Mouse (Mus musculus): Measurements from ENCODE around the gene Zbtb7b.
"Not testable (repeated sequence)": the region's sequence is repeated elsewhere in the genome, so short reads cannot be mapped to it uniquely, and the experiment has no call there.

Gene Zbtb7b

DNA sequence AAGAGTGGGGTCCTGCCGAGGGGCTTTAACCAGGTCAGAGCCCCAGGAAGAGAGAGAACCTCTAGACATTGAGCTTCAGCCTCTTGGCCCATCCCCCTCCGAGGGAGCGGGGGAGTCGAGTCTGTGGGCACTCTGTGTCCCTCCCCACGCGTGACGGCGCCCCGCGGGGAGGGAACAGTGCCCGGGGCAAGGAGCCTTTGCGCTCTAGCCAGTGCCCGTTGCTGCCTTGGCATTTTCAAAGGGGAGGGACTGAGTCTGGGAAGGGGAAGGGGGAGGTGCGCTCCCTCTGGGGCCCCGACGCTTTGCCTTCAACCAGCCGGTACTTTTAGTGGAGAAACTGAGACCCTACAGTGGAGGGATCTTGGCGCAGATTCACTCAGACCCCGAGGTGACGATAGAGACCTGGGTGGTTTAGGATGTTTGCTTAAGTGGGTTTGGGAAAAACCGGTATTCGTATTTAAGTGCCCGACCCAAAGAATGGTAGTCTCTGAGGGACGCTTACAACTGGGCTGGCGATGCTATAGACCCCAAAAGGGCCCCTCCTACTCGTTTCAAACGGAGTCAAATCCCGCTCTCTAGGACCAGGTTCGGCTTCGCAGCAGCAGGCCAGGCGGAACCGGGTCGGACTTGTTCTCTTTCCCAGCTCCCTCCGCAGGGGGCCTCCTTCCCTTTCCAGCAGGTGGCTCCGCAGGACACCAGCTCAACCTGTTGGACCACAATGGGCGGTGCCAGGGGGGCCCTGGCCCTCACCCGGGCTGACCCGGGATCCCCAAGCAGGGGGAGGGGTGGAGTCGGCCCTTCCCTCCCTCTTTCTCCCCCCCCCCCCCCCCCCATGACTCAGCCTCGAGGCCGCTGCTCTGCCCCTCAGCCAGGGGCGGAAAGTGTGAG is at the start of gene Zbtb7b:
Gene Zbtb7b, minus strand, starts transcription at position 771 of the 888 bp plus-strand sequence.
- peak; percentile 93 for DNase-seq (ENCODE audit: low spot score)

GRCm38 (mm10) chr3:89440691-89441090 is 46.1 kb upstream of the Zbtb7b start:
- no peak for DNase-seq (ENCODE audit: low spot score)

DNA sequence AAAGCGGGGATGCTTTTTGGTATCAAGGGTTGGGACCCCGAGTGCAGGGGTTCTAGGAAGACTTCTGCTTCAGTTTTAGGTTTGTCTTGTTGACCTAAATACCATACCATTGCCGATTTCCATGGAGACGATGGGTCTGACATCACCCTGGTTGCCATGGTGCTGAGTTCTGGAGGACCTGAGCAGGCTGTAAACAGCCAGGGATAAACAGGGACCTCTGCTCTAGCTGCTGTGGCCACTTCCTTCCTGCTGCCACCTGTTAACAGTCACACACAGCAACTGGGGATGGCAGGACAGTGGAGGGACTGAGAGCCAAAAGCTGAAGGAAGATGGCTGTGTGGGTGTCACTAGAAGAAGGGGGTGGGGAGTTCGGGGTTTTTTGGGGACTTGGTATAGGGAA is 42.7 kb upstream of the Zbtb7b start:
- no peak for DNase-seq (ENCODE audit: low spot score)

DNA sequence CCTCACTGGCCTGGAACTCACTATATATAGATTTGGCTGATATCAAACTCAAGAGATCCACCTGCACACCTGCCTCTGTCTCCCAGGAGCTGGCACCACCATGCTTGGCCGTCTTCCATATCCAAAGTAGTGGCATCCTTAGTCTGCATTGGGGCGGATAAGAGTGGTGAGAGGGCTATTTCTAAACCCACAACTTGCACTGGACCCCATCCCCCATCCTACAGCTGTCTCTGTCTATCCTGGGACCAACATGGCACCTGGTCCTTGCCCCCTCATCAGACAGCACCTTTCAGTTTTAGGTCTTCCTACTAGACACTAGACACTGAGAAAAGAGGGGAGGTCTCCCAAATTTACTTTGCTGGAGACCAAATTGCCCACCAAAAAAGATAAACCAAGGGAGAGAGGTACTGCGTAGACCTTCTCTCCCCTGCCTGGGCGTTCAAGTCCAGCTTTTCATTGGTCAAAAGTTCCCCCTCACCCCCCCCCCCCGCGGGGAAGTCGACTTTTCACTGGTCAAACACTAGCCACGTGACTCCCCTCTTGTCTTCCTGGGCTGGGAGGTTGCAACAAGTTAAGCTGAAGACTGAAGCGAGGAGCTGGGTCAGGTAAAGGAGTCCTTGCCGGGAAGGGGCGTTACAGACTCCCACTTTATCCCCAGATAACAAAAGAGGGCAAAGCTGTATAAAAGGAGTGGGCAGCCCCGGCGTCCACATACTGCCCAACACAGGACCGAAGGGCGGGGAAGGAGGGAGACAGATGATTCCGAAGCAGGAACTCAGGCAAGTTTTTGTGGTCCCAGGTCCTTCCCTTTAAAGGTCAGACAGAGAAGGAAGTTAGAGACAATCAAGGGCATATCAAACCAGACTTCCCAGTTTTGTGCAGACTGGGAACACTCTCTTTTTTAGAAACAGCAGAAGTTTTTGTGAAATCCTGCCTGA is 41.9 kb upstream of the Zbtb7b start, which contains the start of gene Pbxip1:
Gene Pbxip1, plus strand, starts transcription at position 531 of the 938 bp plus-strand sequence.
- peak; percentile 66 for DNase-seq (ENCODE audit: low spot score)

GRCm38 (mm10) chr3:89435041-89435440 is 40.5 kb upstream of the Zbtb7b start:
- no peak for DNase-seq (ENCODE audit: low spot score)

DNA sequence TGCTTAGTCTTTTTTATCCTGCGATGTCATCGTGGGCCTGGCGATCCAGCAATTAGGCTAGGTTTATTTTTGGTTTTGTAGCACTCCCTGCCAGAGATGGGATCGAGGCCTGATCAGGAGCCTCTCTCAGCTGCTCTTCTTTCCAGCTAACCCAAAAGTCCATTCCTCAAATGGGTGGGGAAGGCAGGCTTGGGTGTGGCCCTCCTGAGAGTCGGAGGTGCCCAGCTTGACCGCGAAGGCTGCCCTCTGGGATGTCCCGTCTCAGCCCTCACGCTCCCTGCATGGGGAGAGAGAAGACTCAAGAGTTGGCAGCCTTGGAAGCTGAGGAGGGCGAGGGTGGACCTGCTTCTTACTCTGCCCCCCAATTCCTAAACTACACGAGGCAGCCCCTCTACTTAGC is 40.0 kb upstream of the Zbtb7b start:
- no peak for DNase-seq (ENCODE audit: low spot score)

DNA sequence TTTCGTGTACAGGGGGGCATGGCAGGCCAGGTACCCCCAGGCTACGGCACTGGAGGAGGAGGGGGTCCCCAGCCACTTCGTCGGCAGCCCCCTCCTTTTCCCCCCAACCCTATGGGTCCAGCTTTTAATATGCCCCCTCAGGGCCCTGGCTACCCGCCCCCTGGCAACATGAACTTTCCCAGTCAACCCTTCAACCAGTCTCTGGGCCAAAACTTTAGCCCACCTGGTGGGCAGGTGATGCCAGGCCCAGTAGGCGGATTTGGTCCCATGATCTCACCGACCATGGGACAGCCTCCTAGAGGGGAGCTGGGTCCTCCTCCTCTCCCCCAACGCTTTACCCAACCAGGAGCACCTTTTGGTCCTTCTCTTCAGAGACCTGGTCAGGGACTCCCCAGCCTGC is 38.0 kb upstream of the Zbtb7b start:
- DNase-seq (ENCODE audit: low spot score), result no peak

DNA sequence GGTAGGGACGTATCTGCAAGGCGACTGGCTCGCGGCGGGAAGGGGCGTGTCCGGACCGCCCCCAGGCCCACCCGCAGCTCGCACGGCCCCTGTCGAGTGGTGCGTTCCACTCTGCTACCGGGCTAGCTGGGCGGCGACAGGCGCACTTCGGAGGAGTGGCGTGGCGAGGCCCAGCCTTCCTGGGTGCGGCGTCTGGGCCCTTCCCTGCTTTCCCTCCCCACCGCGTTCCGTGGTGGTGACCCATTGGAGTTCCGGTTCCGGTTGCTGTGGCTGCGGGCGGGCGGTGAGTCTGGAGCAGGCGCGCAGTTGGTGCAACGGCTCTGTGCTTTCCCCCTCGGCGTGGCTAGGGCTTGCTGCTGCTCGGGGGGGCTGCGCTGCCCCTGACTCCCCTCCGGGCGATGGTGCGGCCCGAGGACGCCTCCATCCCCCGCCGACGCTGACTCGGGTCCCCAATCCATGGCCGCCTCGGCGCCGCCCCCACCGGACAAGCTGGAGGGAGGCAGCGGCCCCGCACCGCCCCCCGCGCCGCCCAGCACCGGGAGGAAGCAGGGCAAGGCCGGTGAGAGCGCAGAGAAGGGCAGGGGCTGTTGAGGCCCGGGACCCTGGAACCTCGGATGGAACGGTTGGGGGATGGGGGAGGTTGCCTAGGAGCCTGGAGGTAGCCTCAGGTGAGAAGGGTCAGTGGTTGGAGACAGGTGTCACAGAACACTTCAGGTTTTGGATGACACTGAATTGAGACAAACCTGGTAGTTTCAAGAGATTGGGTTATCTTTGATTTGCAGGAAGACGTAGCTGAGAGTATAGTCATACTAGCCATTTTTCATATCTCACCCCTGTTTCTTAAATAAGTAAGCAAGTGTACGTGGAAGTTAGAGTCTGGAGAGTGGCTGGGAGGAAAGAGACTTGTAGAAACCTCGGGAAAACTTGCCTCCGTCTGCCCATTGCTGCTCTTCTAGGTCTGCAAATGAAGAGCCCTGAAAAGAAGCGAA is 35.9 kb upstream of the Zbtb7b start, which contains the start of gene Pygo2:
Gene Pygo2, plus strand, starts transcription at position 44 of the 989 bp plus-strand sequence.
- peak; percentile 97 for DNase-seq (ENCODE audit: low spot score)

GRCm38 (mm10) chr3:89429021-89429420 is 34.4 kb upstream of the Zbtb7b start:
- DNase-seq (ENCODE audit: low spot score), result not testable (repeated sequence)

DNA sequence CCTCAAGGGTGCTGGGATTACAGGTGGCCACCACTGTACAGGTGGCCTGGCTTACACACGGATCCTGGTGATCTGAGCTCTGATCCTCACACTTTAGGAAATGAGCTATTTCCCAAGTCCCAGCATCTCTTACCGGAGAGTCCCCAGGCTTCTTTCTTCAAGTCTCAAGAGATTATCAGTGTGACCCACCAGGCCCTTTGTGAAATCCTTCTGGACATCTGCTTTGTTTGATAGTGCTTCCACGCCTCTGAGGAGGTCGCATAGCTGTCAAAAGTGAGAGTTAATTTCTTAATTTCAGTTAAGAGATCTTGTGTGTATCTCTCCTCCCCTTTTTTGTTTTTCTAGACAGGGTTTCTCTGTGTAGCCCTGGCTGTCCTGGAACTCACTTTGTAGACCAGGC is 31.3 kb upstream of the Zbtb7b start:
- DNase-seq (ENCODE audit: low spot score), result no peak

DNA sequence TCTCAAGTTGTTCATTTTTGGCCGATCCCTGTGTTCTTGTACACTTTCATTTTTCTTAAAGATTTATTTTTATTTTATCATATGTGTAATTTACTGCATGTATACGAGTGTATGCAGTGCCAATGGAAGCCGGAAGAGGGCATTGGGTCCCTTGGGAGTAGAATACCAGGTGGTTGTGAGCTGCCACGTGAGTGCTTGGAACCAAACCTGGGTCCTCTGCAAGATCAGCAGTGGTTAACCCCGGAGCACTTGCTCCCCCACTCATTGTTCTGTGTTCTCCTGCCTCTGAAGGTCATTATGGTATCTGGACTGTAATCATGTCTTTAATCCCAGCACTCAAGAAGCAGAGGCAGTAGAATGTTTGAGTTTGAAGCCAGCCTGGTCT is 30.6 kb upstream of the Zbtb7b start:
- no peak for DNase-seq (ENCODE audit: low spot score)

DNA sequence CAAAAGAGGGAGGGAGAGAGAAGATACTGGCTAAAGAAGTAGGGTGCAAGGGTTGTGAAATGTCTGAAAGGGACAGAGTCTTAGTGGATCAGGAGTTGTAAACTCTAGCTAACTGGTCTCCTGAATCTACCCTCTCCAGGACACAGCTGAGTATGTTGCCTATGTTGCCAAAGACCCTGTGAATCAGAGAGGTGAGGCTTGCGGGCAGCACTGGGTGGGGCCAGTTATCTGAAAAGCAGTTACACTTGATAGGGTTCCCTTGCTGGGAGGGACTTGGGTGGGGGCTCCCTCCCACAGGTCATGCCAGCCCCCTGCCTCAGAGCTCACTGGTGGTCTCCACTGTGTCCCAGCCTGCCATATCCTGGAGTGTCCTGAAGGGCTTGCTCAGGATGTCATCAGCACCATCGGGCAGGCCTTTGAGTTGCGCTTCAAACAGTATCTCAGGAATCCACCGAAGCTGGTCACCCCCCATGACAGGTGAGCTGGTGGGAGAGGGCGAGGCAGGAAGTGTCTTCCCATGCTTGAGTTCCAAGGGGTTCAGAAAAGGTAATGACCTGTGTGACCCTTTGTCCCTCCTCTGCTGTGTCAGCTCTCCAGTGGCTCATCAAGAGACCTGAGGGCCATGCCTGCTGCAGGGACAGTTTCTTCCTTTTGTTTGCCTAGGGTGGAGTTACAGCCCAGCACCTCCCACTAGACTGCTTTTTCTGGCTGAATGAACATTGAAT is 30.0 kb upstream of the Zbtb7b start:
- no peak for DNase-seq (ENCODE audit: low spot score)

DNA sequence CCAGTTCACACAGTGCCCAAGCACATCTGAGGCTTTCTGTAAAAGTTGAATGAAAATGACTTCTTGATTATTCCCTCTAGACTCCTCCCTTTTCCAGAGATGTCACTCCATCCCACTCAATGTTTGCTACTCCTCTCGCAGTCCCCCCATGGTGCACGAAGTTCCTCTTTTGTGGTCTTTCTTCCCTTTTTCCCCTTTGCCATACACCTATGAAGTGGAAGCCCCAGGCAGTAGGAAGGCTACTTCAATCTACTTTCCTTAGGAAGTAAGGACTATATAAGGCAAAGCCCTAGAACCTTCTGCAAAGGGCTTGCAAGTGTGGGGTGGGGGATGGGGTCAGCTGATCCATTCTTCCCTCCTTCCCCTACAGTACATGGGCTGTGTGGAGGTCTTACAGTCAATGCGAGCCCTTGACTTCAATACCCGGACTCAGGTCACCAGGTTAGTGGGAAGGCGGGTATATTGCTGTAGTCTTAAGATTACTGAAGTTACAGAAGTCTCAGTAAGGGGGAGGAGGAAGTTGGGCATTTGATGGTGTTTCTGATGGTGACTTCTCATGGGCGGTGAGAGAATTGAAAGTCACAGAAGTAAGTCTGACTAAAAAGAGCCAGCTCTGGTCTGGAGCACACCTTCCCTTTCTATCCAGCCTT is 28.1 kb upstream of the Zbtb7b start:
- DNase-seq (ENCODE audit: low spot score), result no peak

GRCm38 (mm10) chr3:89421810-89422473 is 27.4 kb upstream of the Zbtb7b start:
- DNase-seq (ENCODE audit: low spot score), result peak; percentile 32

GRCm38 (mm10) chr3:89421002-89421774 is 26.6 kb upstream of the Zbtb7b start:
- DNase-seq (ENCODE audit: low spot score), result peak; percentile 88

- DNase-seq (ENCODE audit: low spot score), result no peak
These were observed 25.8 kb upstream of the Zbtb7b start for GRCm38 (mm10) chr3:89420421-89420820.

DNA sequence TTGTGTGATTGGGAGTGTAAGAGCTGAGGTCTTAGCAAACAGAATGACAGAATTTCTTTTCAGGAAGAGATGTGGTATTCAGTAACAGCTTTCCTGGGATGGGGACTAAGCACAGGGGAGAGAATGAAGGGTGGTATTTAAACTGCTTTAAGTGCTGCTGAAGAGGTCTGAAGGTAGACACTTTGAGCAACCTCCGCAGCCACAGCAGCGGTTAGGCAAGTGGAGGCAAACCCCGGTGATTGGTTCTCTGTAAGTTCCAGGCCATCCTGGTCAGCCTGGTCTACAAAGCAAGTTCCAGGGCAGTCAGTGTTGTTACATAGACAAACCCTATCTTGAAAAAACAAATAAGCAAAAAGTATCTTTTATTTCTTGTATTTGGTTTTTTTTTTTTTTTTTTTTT is 25.4 kb upstream of the Zbtb7b start:
- DNase-seq (ENCODE audit: low spot score), result no peak

- DNase-seq (ENCODE audit: low spot score), result peak; percentile 69
These were observed 25.0 kb upstream of the Zbtb7b start for GRCm38 (mm10) chr3:89419571-89419970.

GRCm38 (mm10) chr3:89418861-89419250 is 24.3 kb upstream of the Zbtb7b start:
- peak; percentile 86 for DNase-seq (ENCODE audit: low spot score)

Measured in urinary bladder, postnatal 14 days (tissue).